Mouse (Mus musculus) cerebellum, postnatal 14 days (tissue): ENCODE data around the gene Pafah1b2.

Experiments
- DNase-seq, 2 experiments: peaks; one replicate each; pipeline ENCODE4 v3.0.0; 2021; ENCODE audit warnings: mixed read lengths in 2 of 2

The Pafah1b2 gene

GRCm38 (mm10) chr9:45941329-45941888 lies 71.1 kb downstream of the Pafah1b2 start:
- DNase-seq, result peak in 1 of 2 experiments; percentile 62

GRCm38 (mm10) chr9:45939794-45940193 lies 72.7 kb downstream of the Pafah1b2 start:
- no peak for DNase-seq

GRCm38 (mm10) chr9:45938952-45939637 lies 73.4 kb downstream of the Pafah1b2 start:
- no peak for DNase-seq

GRCm38 (mm10) chr9:45938088-45938487 lies 74.4 kb downstream of the Pafah1b2 start:
- DNase-seq, result peak; percentile 56 to 57

GRCm38 (mm10) chr9:45936883-45937282 lies 75.6 kb downstream of the Pafah1b2 start:
- DNase-seq, result peak; percentile 72 to 83

GRCm38 (mm10) chr9:45935628-45936210 lies 76.8 kb downstream of the Pafah1b2 start, which contains the start of gene Tagln:
Tagln (minus strand) TSS chr9:45936058.
- no peak for DNase-seq

- DNase-seq, result peak; percentile 26 to 45
Measured at GRCm38 (mm10) chr9:45932571-45933415, 79.7 kb downstream of the Pafah1b2 start.

GRCm38 (mm10) chr9:45931958-45932357 lies 80.5 kb downstream of the Pafah1b2 start:
- peak in 1 of 2 experiments; percentile 33 for DNase-seq

GRCm38 (mm10) chr9:45929285-45929684 lies 83.2 kb downstream of the Pafah1b2 start:
- no peak for DNase-seq

- DNase-seq, result no peak
Measured at GRCm38 (mm10) chr9:45919895-45920294, 92.6 kb downstream of the Pafah1b2 start.

- peak; percentile 58 to 61 for DNase-seq
Measured at GRCm38 (mm10) chr9:45917041-45917934, 95.2 kb downstream of the Pafah1b2 start.

- DNase-seq, result no peak
Measured at GRCm38 (mm10) chr9:45915659-45916058, 96.8 kb downstream of the Pafah1b2 start.
